In genomic region chr5:103659571-103659970, GRCm38 (mm10) we compare ENCODE assay signal across 8 mouse cellular contexts. TPM values are rescaled to one million over a fixed set of nuclear protein-coding genes. Genes with fewer than 3 reads are reported as not detected.
DNase-seq lines count a peak whose midpoint lies in the region; ATAC-seq and TF ChIP-seq lines count a peak whose summit lies in the region.
"Had no signal": no experiment of that assay in that cellular context is flagged by ENCODE, and none has a peak within 500 bp of the region (broad histone marks: within the 10 kb centered on the region; RNA-seq: fewer than 3 reads in every experiment).

No protein-coding gene starts in this region.

- H3K4me1 ChIP-seq in hindbrain, postnatal 0 days (ENCODE audit: insufficient read depth, low read length), result no peaks in the 10 kb centered on the region
- H3K4me1 ChIP-seq in hindbrain, embryonic 13.5 days (replicated peaks), result 0 out of 2 replicates have a peak, but pooled peaks cover 4% of the 10 kb centered on the region

- peak; percentile 83 for TF ChIP-seq CTCF in hindbrain, postnatal 0 days (IDR thresholded peaks at IDR 0.05; ENCODE audit: low read depth)

- no peak overlapping the region for H3K4me3 ChIP-seq in hindbrain, postnatal 0 days (ENCODE audit: low read length)
- H3K4me3 ChIP-seq in hindbrain, embryonic 13.5 days, result no peak overlapping the region
- H3K4me3 ChIP-seq: heart, embryonic 13.5 days had no signal

- H3K9me3 ChIP-seq in hindbrain, postnatal 0 days (ENCODE audit: low read length), result no peaks in the 10 kb centered on the region
- no peaks in the 10 kb centered on the region for H3K9me3 ChIP-seq in hindbrain, embryonic 13.5 days
- H3K9me3 ChIP-seq: heart, embryonic 13.5 days had no signal

- peak; percentile 90 for DNase-seq in hindbrain, postnatal 0 days (ENCODE audit: low spot score)
- DNase-seq in 3134 (ENCODE audit: extremely low read depth, insufficient read length, low spot score), result peak; percentile 12
- DNase-seq in B cell, adult 2 months, result peak; percentile 25 to 40
- no peak for DNase-seq in neural tube, embryonic 10.5 days (ENCODE audit: extremely low spot score, low spot score)

- ATAC-seq in hindbrain, postnatal 0 days, result no peak
- ATAC-seq in hindbrain, embryonic 13.5 days (ENCODE audit: low FRiP score), result no peak
- ATAC-seq in common myeloid progenitor, adult 5-6 weeks (replicated peaks; ENCODE audit: low read depth, poor library complexity, severe bottlenecking), result peak; percentile 43
- peak; percentile 40; the same call in 1 of the 2 replicates for ATAC-seq in neutrophil, adult 5-6 weeks (ENCODE audit: extremely low read depth, insufficient number of reproducible peaks, low FRiP score, poor library complexity, severe bottlenecking)

- no peak overlapping the region for H3K4me2 ChIP-seq in hindbrain, postnatal 0 days (ENCODE audit: low read depth, low read length)
- H3K4me2 ChIP-seq in hindbrain, embryonic 13.5 days, result no peak overlapping the region
- H3K4me2 ChIP-seq: heart, embryonic 13.5 days had no signal

- no peak overlapping the region for H3K9ac ChIP-seq in hindbrain, postnatal 0 days (replicated peaks; ENCODE audit: low read length)
- H3K9ac ChIP-seq in hindbrain, embryonic 13.5 days, result no peak overlapping the region
- H3K9ac ChIP-seq: heart, embryonic 13.5 days had no signal

- no peak overlapping the region for H3K27ac ChIP-seq in hindbrain, postnatal 0 days
- H3K27ac ChIP-seq in hindbrain, embryonic 13.5 days, result no peak overlapping the region
- H3K27ac ChIP-seq: heart, embryonic 13.5 days had no signal

- no peaks in the 10 kb centered on the region for H3K36me3 ChIP-seq in hindbrain, postnatal 0 days (ENCODE audit: insufficient read depth, low read length)
- H3K36me3 ChIP-seq in hindbrain, embryonic 13.5 days, result no peaks in the 10 kb centered on the region
- H3K36me3 ChIP-seq: heart, embryonic 13.5 days had no signal

- no peaks in the 10 kb centered on the region for H3K27me3 ChIP-seq in hindbrain, postnatal 0 days (ENCODE audit: insufficient read depth, low read length)
- 0 out of 2 replicates have a peak, but pooled peaks cover 8% of the 10 kb centered on the region for H3K27me3 ChIP-seq in hindbrain, embryonic 13.5 days

- 19% methylated on average over 3 of the region's 3 CpGs for WGBS in hindbrain, postnatal 0 days
- WGBS in hindbrain, embryonic 13.5 days, result 41% methylated on average over 3 of the region's 3 CpGs

RNA-seq across cellular contexts. Expression of gene 1700016H13Rik, which starts 3.8 kb away (rescaled TPM):
- total RNA-seq in hindbrain, postnatal 0 days (2014; rRNA removed), result 0.37 TPM in 1 of 2 replicates, not detected in the other
- 0.13 TPM in 1 of 2 replicates, not detected in the other for polyA plus RNA-seq in hindbrain, postnatal 0 days (2015; fragmentation: Nextera tagmentation; extraction: Ambion mirVana)
- 0.13 and 0.26 TPM in 2 replicates for polyA plus RNA-seq in hindbrain, embryonic 13.5 days (2015; fragmentation: Nextera tagmentation; extraction: Ambion mirVana)
- not detected in 2 replicates for total RNA-seq in common myeloid progenitor, adult 5-6 weeks (2017)
- total RNA-seq in neutrophil, adult 5-6 weeks (2017), result not detected in 2 replicates

RNA-seq across cellular contexts. Expression of gene Slc10a6, which starts 30.4 kb away (rescaled TPM):
- 0.18 and 0.63 TPM in 2 replicates for total RNA-seq in hindbrain, postnatal 0 days (2014; rRNA removed)
- 0.16 and 0.26 TPM in 2 replicates for polyA plus RNA-seq in hindbrain, postnatal 0 days (2015; fragmentation: Nextera tagmentation; extraction: Ambion mirVana)
- polyA plus RNA-seq in hindbrain, embryonic 13.5 days (2015; fragmentation: Nextera tagmentation; extraction: Ambion mirVana), result 0.30 and 0.43 TPM in 2 replicates
- total RNA-seq in common myeloid progenitor, adult 5-6 weeks (2017), result not detected in 2 replicates
- not detected in 2 replicates for total RNA-seq in neutrophil, adult 5-6 weeks (2017)

RNA-seq across cellular contexts. Expression of gene Aff1, which starts 32.6 kb away (rescaled TPM):
- total RNA-seq in hindbrain, postnatal 0 days (2014; rRNA removed), result 4.0 and 4.1 TPM in 2 replicates
- 1.3 and 2.6 TPM in 2 replicates for polyA plus RNA-seq in hindbrain, postnatal 0 days (2015; fragmentation: Nextera tagmentation; extraction: Ambion mirVana)
- 2.4 and 2.7 TPM in 2 replicates for polyA plus RNA-seq in hindbrain, embryonic 13.5 days (2015; fragmentation: Nextera tagmentation; extraction: Ambion mirVana)
- 16.6 and 31.8 TPM in 2 replicates for total RNA-seq in common myeloid progenitor, adult 5-6 weeks (2017)
- total RNA-seq in neutrophil, adult 5-6 weeks (2017), result 76.4 and 76.9 TPM in 2 replicates

Comparison
In these comparisons a context has a peak if more than half of its experiments do, and no peak if none do; other contexts are left out.
1. ATAC-seq: peak in common myeloid progenitor, adult 5-6 weeks (single experiment) and neutrophil, adult 5-6 weeks (single experiment); none in hindbrain, postnatal 0 days (single experiment) and hindbrain, embryonic 13.5 days (single experiment).